Mouse (Mus musculus): ENCODE measurements around the gene Olfr775.

The Olfr775 gene

DNA sequence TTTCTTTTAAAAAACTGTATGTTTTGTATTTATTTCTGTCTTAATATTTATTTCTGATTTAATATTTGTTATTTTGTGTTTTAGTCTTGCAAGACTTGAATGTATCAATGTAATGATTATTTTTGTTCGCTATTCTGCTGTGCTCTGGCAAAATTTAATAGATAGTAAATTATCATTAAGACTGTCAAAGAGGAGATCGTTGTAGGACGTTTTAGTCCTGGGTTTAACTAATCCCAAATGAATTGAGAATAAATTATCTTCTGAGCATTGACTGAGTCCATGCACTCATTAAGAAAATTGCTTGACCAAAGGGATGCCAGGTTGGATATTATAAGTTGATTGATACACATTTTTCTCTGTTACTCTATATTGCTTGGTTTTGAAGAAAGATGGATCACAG is at the start of gene Olfr775:
TSS of gene Olfr775 (plus strand) at position 301 of the 400 bp plus-strand sequence.
- no peak for ATAC-seq (ENCODE audit: insufficient number of reproducible peaks, low FRiP score, low TSS enrichment)

DNA sequence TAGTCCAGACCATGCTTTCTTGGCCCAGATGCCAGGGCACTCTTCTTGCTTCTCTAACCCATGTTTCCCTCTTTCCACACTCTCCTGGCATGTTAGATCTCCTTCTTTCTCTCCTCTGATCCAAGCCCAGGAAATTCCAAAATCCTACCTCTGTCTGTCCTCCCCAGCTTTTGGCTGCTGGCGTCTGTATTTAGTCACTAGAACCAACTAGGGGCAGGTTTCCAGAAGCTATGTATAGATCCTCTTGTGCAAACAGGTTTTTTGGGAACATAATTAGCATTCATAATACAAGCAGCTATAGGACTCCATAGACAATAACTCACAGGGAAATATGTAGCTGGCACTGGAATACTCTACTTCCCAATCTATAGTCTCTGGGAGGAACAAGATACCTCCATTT is 17.5 kb upstream of the Olfr775 start:
- ATAC-seq (ENCODE audit: insufficient number of reproducible peaks, low FRiP score, low TSS enrichment): no peak

DNA sequence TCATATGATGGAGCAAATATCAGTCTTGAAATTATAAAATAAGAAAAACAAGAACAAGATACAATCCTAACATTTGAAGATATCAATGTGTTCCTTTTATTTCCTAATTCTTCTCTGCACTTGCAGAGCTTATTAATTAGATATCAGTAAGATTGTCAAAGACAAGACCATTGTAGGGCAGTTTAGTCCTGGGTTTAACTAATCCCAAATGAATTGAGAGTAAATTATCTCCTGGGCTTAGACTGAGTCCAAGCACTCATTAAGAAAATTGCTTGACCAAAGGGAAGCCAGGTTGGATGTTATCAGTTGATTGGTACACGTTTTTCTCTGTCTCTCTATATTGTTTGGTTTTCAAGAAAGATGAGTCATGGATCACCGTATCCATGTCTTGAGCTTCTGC is 12.3 kb upstream of the Olfr775 start, which contains the start of gene Olfr774:
TSS of gene Olfr774 (plus strand) at position 301 of the 400 bp plus-strand sequence.
- ATAC-seq (ENCODE audit: insufficient number of reproducible peaks, low FRiP score, low TSS enrichment): no peak

DNA sequence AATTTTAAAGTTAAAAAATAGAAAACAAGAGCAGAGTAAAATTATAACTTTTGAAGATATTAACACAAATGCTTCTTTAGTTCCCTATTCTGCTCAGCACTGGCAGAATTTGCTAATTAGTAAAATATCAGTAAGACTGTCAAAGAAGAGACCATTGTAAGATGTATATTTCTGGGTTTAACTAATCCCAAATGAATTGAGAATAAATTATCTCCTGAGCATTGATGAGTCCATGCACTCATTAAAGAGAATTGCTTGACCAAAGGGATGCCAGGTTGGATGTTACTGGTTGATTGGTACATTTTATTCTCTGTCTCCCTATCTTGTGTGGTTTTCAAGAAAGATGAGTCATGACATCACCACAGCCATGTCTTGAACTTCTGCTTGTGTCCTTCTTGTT is 10.6 kb downstream of the Olfr775 start, which contains the start of gene Olfr776:
TSS of gene Olfr776 (plus strand) at position 301 of the 400 bp plus-strand sequence.
- ATAC-seq (ENCODE audit: insufficient number of reproducible peaks, low FRiP score, low TSS enrichment): no peak

DNA sequence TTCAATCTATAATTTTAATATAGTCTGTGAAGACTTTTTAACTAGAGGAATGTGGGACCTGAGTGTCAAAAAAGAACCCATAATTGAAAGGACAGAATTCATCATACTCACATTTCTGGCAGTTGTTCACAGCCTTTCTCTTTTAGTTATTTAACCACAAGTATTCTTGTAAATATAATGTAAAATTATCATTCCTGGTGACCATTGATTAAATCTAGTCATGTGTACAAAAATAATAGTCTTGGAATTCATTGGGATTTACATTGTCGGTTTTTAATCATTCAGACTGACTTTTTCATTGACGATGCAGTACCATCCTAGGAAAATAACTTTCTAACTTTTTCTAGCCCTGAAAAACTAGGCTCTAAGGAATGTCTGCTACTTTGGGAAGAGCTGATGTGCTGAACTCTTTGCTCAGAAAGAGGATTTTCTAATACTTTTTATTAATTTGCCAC is 22.9 kb downstream of the Olfr775 start, which contains the start of gene Olfr777:
TSS of gene Olfr777 (minus strand) at position 405 of the 455 bp plus-strand sequence.
- ATAC-seq (ENCODE audit: insufficient number of reproducible peaks, low FRiP score, low TSS enrichment): no peak
